Mouse (Mus musculus) embryonic facial prominence, embryonic 12.5 days (tissue): Measurements from ENCODE around the gene Olfr550. TPM values are rescaled to one million over a fixed set of nuclear protein-coding genes. Genes with fewer than 3 reads are reported as not detected.

Source experiments
- ATAC-seq: fragments of 200-750 bp; cut with Nextera tagmentation; 2 replicates; pipeline ENCODE4 v1.8.0; 2017; ENCODE audit not compliant: insufficient number of reproducible peaks, insufficient read depth, low FRiP score, low TSS enrichment
- H3K27ac ChIP-seq: fragments of 300-500 bp; sonication (generic); 2 replicates; pipeline ENCODE4 v1.5.1; 2016; ENCODE audit warnings: mild to moderate bottlenecking
- H3K27me3 ChIP-seq: fragments of 300-500 bp; sonication (generic); 2 replicates; pipeline ENCODE4 v1.6.1; 2016; ENCODE audit warnings: mild to moderate bottlenecking, moderate library complexity
- H3K36me3 ChIP-seq: fragments of 300-500 bp; sonication (generic); 2 replicates; pipeline ENCODE4 v1.6.1; 2016; ENCODE audit warnings: mild to moderate bottlenecking
- H3K4me1 ChIP-seq: fragments of 300-500 bp; sonication (generic); 2 replicates; pipeline ENCODE4 v1.6.1; 2016
- H3K4me2 ChIP-seq: fragments of 300-500 bp; sonication (generic); replicated peaks from 2 replicates; pipeline ENCODE4 v1.6.1; 2016; ENCODE audit warnings: mild to moderate bottlenecking, moderate library complexity
- H3K4me3 ChIP-seq: fragments of 300-500 bp; sonication (generic); 2 replicates; pipeline ENCODE4 v1.5.1; 2016; ENCODE audit warnings: mild to moderate bottlenecking
- H3K9ac ChIP-seq: fragments of 300-500 bp; sonication (generic); 2 replicates; pipeline ENCODE4 v1.6.1; 2016; ENCODE audit warnings: mild to moderate bottlenecking, moderate library complexity
- H3K9me3 ChIP-seq: fragments of 300-500 bp; sonication (generic); 2 replicates; pipeline ENCODE4 v1.6.1; 2016; ENCODE audit warnings: mild to moderate bottlenecking, moderate library complexity
- WGBS: fragments of 180-500 bp; shearing (Covaris S2); methylation state at CpG from one replicate; pipeline ENCODE4 v1.1.7; 2016; 5-methylcytosine and 5-hydroxymethylcytosine counted together
- polyA plus RNA-seq: library from polyadenylated mRNA; unstranded; fragments of >200 nt; fragmentation: Nextera tagmentation; extraction: Ambion mirVana; gene quantifications from 2 replicates; pipeline ENCODE4 v1.2.1, GENCODE M21; 2016

Gene Olfr550
- polyA plus RNA-seq = 0.04 and 0.14 TPM in 2 replicates

GRCm38 (mm10) chr7:102571142-102571541, at the start of gene Olfr550:
Gene Olfr550 (plus strand): TSS chr7:102571442.
- no peaks in the 10 kb centered on the region for H3K9me3 ChIP-seq
- H3K4me1 ChIP-seq = no peaks in the 10 kb centered on the region
- no peak for ATAC-seq
- no peaks in the 10 kb centered on the region for H3K36me3 ChIP-seq
- H3K4me2 ChIP-seq = no peak within 1 kb of the TSS
- 89% methylated on average over 8 of the region's 8 CpGs for WGBS
- H3K27me3 ChIP-seq = no peaks in the 10 kb centered on the region
- H3K9ac ChIP-seq = no peak within 1 kb of the TSS
- no peak within 1 kb of the TSS for H3K4me3 ChIP-seq
- H3K27ac ChIP-seq = no peak within 1 kb of the TSS

DNA sequence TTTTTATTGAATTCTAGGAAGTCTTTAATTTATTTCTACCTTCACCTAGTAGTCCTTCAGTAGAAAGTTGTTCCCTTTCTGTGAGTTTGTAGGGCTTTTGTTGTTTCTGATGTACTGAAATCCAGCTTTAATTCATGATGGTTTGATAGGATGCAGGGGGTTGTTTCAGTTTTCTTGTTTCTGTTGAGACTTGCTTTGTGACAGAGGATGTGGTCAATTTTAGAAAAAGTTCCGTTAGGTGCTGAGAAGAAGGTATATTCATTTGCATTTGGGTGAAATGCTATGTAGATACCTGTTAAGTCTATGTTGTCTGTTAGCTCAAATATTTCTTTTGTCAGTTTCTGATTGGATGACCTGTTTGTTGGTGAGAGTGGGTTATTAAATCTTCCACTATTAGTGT, 42.2 kb upstream of the Olfr550 start:
- H3K4me1 ChIP-seq = no peaks in the 10 kb centered on the region
- no peak for ATAC-seq
- H3K4me2 ChIP-seq = no peak overlapping the region
- H3K27ac ChIP-seq = no peak overlapping the region
- no peaks in the 10 kb centered on the region for H3K9me3 ChIP-seq
- no peak overlapping the region for H3K4me3 ChIP-seq
- 70% methylated on average over 1 of the region's 1 CpGs for WGBS
- no peaks in the 10 kb centered on the region for H3K36me3 ChIP-seq
- H3K27me3 ChIP-seq = no peaks in the 10 kb centered on the region
- H3K9ac ChIP-seq = no peak overlapping the region

DNA sequence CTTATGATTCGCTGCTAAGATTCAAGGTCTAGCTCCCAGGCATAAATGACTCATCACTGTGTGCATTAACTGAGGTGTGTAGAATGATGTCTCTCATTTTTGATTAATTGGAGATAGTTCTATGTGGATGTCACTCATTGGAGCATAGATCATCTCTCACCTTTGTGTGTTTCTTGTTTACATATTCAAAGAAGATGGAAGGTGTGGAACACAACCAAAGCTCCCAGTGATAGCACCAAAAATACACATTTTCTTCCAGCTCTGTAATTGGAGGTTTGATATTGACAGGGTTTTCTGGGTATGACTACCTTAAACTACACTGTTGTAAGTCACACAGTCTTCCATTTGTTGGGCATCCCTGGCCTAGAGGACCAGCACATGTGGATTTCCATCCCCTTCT, 36.8 kb upstream of the Olfr550 start, which contains the start of gene Olfr547:
Gene Olfr547 (plus strand): TSS at position 301 of the 400 bp plus-strand sequence.
- ATAC-seq = no peak
- H3K36me3 ChIP-seq = no peaks in the 10 kb centered on the region
- 94% methylated on average over 1 of the region's 1 CpGs for WGBS

GRCm38 (mm10) chr7:102540596-102540995, 30.6 kb upstream of the Olfr550 start, which contains the start of gene Olfr548-ps1:
Gene Olfr548-ps1 (plus strand): TSS chr7:102540896.
- WGBS = 74% methylated on average over 2 of the region's 2 CpGs
- ATAC-seq = no peak
- Histone ChIP-seq H3K36me3 (no peaks in the 10 kb centered on the region), H3K4me1 (no peaks in the 10 kb centered on the region), H3K27ac (no peak within 1 kb of the TSS), H3K4me2 (no peak within 1 kb of the TSS), H3K27me3 (no peaks in the 10 kb centered on the region), H3K4me3 (no peak within 1 kb of the TSS), H3K9me3 (no peaks in the 10 kb centered on the region), H3K9ac (no peak within 1 kb of the TSS)

More for the DNA sequence above, 36.8 kb upstream of the Olfr550 start, which contains the start of gene Olfr547:
- H3K4me1 ChIP-seq = no peaks in the 10 kb centered on the region
- H3K27me3 ChIP-seq = no peaks in the 10 kb centered on the region
- no peak within 1 kb of the TSS for H3K4me3 ChIP-seq
- no peak within 1 kb of the TSS for H3K27ac ChIP-seq
- H3K9me3 ChIP-seq = no peaks in the 10 kb centered on the region
- H3K4me2 ChIP-seq = no peak within 1 kb of the TSS
- H3K9ac ChIP-seq = no peak within 1 kb of the TSS

DNA sequence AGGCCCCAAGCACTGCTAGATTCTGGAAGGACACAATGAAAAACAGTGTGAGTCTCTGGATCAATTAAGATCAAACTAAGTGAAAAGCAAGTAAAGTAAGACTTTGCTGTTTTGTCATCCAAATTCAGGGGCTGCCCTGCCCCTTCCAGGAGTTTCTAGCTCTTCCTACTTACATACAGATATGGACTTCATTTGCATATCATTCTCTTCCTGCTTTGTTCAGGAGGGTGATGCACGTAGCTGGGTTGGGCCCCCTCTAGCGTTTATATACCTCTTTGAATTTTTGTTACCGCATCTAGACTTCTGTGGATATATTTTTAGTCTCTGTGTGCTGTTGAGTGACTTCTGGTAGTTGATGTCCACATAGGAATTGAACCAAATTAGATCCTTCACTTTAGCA, 30.0 kb upstream of the Olfr550 start:
- ATAC-seq = no peak
- Histone ChIP-seq H3K36me3 (no peaks in the 10 kb centered on the region), H3K27ac (no peak overlapping the region), H3K4me1 (no peaks in the 10 kb centered on the region), H3K9ac (no peak overlapping the region), H3K9me3 (no peaks in the 10 kb centered on the region), H3K4me3 (no peak overlapping the region), H3K4me2 (no peak overlapping the region), H3K27me3 (no peaks in the 10 kb centered on the region)
- 73% methylated on average over 3 of the region's 3 CpGs for WGBS

DNA sequence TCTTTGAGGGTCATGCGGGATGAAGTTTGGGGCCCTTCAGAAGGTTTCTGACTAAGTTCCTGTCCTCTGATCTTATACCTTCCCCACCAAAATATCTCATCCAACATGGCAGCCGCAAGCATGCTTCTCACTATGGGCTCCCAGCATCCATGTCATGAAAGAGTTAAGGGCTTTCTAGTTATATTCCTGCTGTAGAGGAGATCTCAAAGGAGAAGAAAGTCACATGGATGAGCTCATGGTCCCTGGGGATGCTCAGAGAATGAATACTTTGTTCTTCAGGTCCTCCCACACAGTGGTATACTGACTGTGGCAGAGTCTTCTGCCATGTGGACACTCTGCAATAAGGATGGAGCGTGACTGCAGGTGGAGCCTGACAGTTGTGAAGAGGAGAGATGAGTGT, 21.7 kb upstream of the Olfr550 start, which contains the start of gene Olfr549:
Gene Olfr549 (plus strand): TSS at position 301 of the 400 bp plus-strand sequence.
- no peaks in the 10 kb centered on the region for H3K4me1 ChIP-seq
- 87% methylated on average over 3 of the region's 3 CpGs for WGBS

GRCm38 (mm10) chr7:102553279-102553678, 18.0 kb upstream of the Olfr550 start:
- Histone ChIP-seq H3K4me2 (no peak overlapping the region), H3K27me3 (no peaks in the 10 kb centered on the region), H3K4me3 (no peak overlapping the region), H3K27ac (no peak overlapping the region), H3K4me1 (no peaks in the 10 kb centered on the region), H3K9ac (no peak overlapping the region), H3K9me3 (no peaks in the 10 kb centered on the region), H3K36me3 (no peaks in the 10 kb centered on the region)
- no peak for ATAC-seq
- 73% methylated on average over 3 of the region's 3 CpGs for WGBS

More for the DNA sequence above, 21.7 kb upstream of the Olfr550 start, which contains the start of gene Olfr549:
- H3K36me3 ChIP-seq = no peaks in the 10 kb centered on the region
- no peak for ATAC-seq
- no peaks in the 10 kb centered on the region for H3K27me3 ChIP-seq
- H3K9me3 ChIP-seq = no peaks in the 10 kb centered on the region
- H3K27ac ChIP-seq = no peak within 1 kb of the TSS
- no peak within 1 kb of the TSS for H3K4me3 ChIP-seq
- H3K9ac ChIP-seq = no peak within 1 kb of the TSS
- H3K4me2 ChIP-seq = no peak within 1 kb of the TSS

- Histone ChIP-seq H3K36me3 (no peaks in the 10 kb centered on the region), H3K27me3 (no peaks in the 10 kb centered on the region), H3K4me2 (peak within 1 kb of the TSS; percentile 51), H3K9me3 (no peaks in the 10 kb centered on the region), H3K4me3 (peak within 1 kb of the TSS; percentile 42), H3K9ac (no peak within 1 kb of the TSS; the same call in 1 of the 2 replicates), H3K4me1 (peaks cover 4% of the 10 kb centered on the region; the same call in 1 of the 2 replicates), H3K27ac (no peak within 1 kb of the TSS)
- WGBS = 15% methylated on average over 10 of the region's 10 CpGs
- peak; percentile 87 for ATAC-seq
Measured at GRCm38 (mm10) chr7:102564999-102565997, 5.9 kb upstream of the Olfr550 start, which contains the start of gene Trim21. Gene Trim21 (minus strand): TSS chr7:102565486.

GRCm38 (mm10) chr7:102566219-102566618, 5.0 kb upstream of the Olfr550 start:
- WGBS = 89% methylated on average over 4 of the region's 4 CpGs
- Histone ChIP-seq H3K27me3 (no peaks in the 10 kb centered on the region), H3K4me2 (no peak overlapping the region), H3K4me3 (no peak overlapping the region), H3K27ac (no peak overlapping the region), H3K4me1 (peaks cover 4% of the 10 kb centered on the region; the same call in 1 of the 2 replicates), H3K9me3 (no peaks in the 10 kb centered on the region), H3K9ac (no peak overlapping the region), H3K36me3 (no peaks in the 10 kb centered on the region)
- ATAC-seq = no peak

DNA sequence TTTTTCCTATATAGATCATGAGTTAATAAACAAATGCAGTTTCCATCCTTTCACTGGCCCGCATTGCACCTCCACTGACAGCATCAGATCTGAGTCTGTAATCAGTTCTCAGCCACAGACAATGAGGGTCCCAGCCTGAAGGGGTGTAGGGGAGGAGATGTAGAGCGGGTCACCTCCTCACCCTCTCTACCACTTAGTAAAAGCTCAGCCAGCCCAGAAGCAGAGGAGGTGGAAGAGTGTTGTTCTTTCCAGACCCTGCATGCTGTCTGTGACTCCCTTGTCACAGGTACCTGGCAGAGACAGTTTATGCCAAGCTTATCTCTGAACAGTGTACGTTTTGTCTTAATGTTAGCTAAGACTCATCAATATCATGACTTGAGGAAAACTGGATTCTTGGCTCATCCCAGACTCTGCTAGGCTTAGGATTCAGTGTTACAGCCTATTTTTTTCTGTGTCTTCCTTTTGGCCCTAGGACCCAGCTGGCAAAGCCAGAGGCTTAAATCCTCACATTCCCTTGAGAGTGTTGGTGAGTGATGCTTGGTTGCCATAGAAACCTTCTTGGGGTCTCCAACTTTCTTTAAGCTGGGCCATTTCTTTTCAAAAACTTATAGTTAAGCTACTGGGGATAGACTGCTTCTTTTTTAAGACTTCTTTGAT, 2.1 kb downstream of the Olfr550 start:
- WGBS = 79% methylated on average over 3 of the region's 3 CpGs
- ATAC-seq = no peak

GRCm38 (mm10) chr7:102575998-102576397, 4.8 kb downstream of the Olfr550 start:
- Histone ChIP-seq H3K4me2 (no peak overlapping the region), H3K4me3 (no peak overlapping the region), H3K27me3 (no peaks in the 10 kb centered on the region), H3K4me1 (no peaks in the 10 kb centered on the region), H3K27ac (no peak overlapping the region), H3K9ac (no peak overlapping the region), H3K9me3 (no peaks in the 10 kb centered on the region), H3K36me3 (no peaks in the 10 kb centered on the region)
- no peak for ATAC-seq
- 62% methylated on average over 6 of the region's 6 CpGs for WGBS

More for the DNA sequence above, 2.1 kb downstream of the Olfr550 start:
- Histone ChIP-seq H3K27me3 (no peaks in the 10 kb centered on the region), H3K9me3 (no peaks in the 10 kb centered on the region), H3K27ac (no peak overlapping the region), H3K4me3 (no peak overlapping the region), H3K4me2 (no peak overlapping the region), H3K4me1 (no peaks in the 10 kb centered on the region), H3K36me3 (no peaks in the 10 kb centered on the region), H3K9ac (no peak overlapping the region)
